Comparison of ENCODE assay signal across 24 mouse cellular contexts in genomic region chr7:126137850-126138249, GRCm38 (mm10). TPM values are rescaled to one million over a fixed set of nuclear protein-coding genes. Genes with fewer than 3 reads are reported as not detected.
"Had no signal": no experiment of that assay in that cellular context is flagged by ENCODE, and none has a peak within 500 bp of the region (broad histone marks: within the 10 kb centered on the region; RNA-seq: fewer than 3 reads in every experiment).

No protein-coding gene starts in this region.

- DNase-seq: liver, embryonic 13.5 days; liver, postnatal 0 days; lung, adult 2 months; lung, postnatal 14 days; lung, postnatal 36 days; retina, postnatal 1 day; right cerebral cortex, adult 18-20 months; right cerebral cortex, postnatal 25 days; thymus, adult 2 months; thymus, postnatal 25 days; thymus, postnatal 4 days had no signal

- H3K27ac ChIP-seq: liver, embryonic 13.5 days; liver, embryonic 15.5 days; lung, embryonic 15.5 days; macrophage; midbrain, embryonic 12.5 days; midbrain, embryonic 15.5 days; neural tube, embryonic 13.5 days; neural tube, embryonic 15.5 days; stomach, embryonic 15.5 days; stomach, postnatal 0 days had no signal

- ATAC-seq: liver, postnatal 0 days; lung, postnatal 0 days; midbrain, embryonic 15.5 days had no signal

- H3K27me3 ChIP-seq: liver, embryonic 13.5 days; liver, embryonic 15.5 days; lung, embryonic 15.5 days; megakaryocyte, embryonic 14.5 days; midbrain, embryonic 12.5 days; midbrain, embryonic 15.5 days; neural tube, embryonic 13.5 days; neural tube, embryonic 15.5 days; stomach, embryonic 15.5 days had no signal

- H3K4me1 ChIP-seq: lung, embryonic 15.5 days; midbrain, embryonic 12.5 days; midbrain, embryonic 15.5 days; neural tube, embryonic 13.5 days; neural tube, embryonic 15.5 days; stomach, embryonic 15.5 days had no signal

- H3K4me2 ChIP-seq: liver, embryonic 13.5 days; liver, embryonic 15.5 days; lung, embryonic 15.5 days; midbrain, embryonic 12.5 days; midbrain, embryonic 15.5 days; neural tube, embryonic 13.5 days; neural tube, embryonic 15.5 days; stomach, embryonic 15.5 days had no signal

- H3K4me3 ChIP-seq: liver, embryonic 13.5 days; liver, embryonic 15.5 days; lung, embryonic 15.5 days; megakaryocyte, embryonic 14.5 days; midbrain, embryonic 12.5 days; midbrain, embryonic 15.5 days; neural tube, embryonic 13.5 days; neural tube, embryonic 15.5 days; stomach, embryonic 15.5 days had no signal

- H3K9ac ChIP-seq: liver, embryonic 13.5 days; liver, embryonic 15.5 days; liver, postnatal 0 days; lung, embryonic 15.5 days; midbrain, embryonic 12.5 days; midbrain, embryonic 15.5 days; neural tube, embryonic 13.5 days; neural tube, embryonic 15.5 days; stomach, embryonic 15.5 days had no signal

- H3K9me3 ChIP-seq: liver, embryonic 13.5 days; liver, embryonic 15.5 days; lung, embryonic 15.5 days; megakaryocyte, embryonic 14.5 days; midbrain, embryonic 12.5 days; midbrain, embryonic 15.5 days; neural tube, embryonic 13.5 days; neural tube, embryonic 15.5 days; stomach, embryonic 15.5 days had no signal

RNA-seq across cellular contexts. Expression of gene Gsg1l, which starts 55.6 kb away (rescaled TPM):
- total RNA-seq: megakaryocyte progenitor cell, adult 5-6 weeks; monocyte, adult 5-6 weeks had no signal
